Mouse (Mus musculus) embryonic stem cell, embryonic (primary cell): ENCODE measurements around the gene Otud4.

Experiments
- CTCF ChIA-PET, 4 experiments: fragments of 300-600 bp in 2 of 4; fragments of 350-600 bp in 2 of 4; sonication (Branson Sonifier 250); formaldehyde crosslinking; loops; one replicate each; lab custom pipeline; 2022; ENCODE audit warnings: inconsistent platforms in 2 of 4; lab: Charles Lee
- POLR2A ChIA-PET, 4 experiments: fragments of 300-600 bp in 2 of 4; fragments of 350-600 bp in 2 of 4; sonication (Branson Sonifier 250); formaldehyde crosslinking; loops; one replicate each; lab custom pipeline; 2022; ENCODE audit warnings: antibody characterized with exemption in 4 of 4, inconsistent platforms in 1 of 4; lab: Charles Lee

Gene Otud4

DNA sequence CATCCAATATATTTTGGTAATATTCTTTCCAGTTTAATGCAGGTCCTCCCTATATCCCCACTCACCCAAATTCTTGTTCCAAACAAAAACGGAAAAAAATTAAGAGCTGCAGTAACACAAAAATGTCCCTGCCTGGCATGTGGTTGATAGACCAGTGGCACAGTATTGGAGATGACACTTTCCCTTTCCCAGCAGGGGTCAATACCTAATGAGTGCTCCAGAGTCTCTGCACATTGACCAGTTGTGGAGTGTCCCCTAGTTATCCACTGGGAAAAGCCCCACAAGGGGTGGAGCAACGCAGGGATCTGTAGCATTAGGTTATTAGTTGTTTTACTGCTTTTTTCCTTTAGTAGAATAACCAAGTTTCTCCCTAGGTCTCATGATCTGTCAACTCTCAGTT is 41.5 kb downstream of the Otud4 start:
- ChIA-PET POLR2A (interaction anchor here in 3 of 4 experiments (0.6 to 2.3 kb wide), 17 partner anchors 8 to 387 kb away, joined by 3 to 10 read pairs (median 3); partner anchors contain the start of genes Abce1 (in 1 of the 3) and Anapc10 (in 1 of the 3)), CTCF (interaction anchor here in 1 of 4 experiments (0.6 kb wide), 1 partner anchor 19 kb away, joined by 4 read pairs; no protein-coding TSS in a partner anchor)

DNA sequence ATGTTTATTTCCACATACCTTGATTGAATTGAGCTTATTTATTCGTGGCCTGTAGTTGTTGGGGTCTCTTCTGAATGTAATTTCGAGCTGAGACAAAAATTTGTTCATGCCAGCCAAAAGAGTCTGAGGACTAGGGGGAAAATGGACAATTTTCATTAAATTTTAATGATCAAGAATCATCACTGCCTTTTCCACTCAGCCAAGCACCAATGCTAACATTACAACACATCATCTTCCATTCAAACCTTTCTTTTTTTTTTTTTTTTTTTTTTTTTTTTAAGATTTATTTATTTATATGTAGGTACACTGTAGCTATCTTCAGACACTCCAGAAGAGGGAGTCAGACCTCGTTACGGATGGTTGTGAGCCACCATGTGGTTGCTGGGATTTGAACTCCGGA is 46.5 kb downstream of the Otud4 start:
- ChIA-PET CTCF (interaction anchor here in 1 of 4 experiments (0.6 kb wide), 1 partner anchor 1241 kb away, joined by 4 read pairs; no protein-coding TSS in a partner anchor), POLR2A (interaction anchor here in 2 of 4 experiments (0.6 to 2.4 kb wide), 4 partner anchors 9 to 38 kb away, joined by 4 to 11 read pairs (median 6); no protein-coding TSS in a partner anchor)

DNA sequence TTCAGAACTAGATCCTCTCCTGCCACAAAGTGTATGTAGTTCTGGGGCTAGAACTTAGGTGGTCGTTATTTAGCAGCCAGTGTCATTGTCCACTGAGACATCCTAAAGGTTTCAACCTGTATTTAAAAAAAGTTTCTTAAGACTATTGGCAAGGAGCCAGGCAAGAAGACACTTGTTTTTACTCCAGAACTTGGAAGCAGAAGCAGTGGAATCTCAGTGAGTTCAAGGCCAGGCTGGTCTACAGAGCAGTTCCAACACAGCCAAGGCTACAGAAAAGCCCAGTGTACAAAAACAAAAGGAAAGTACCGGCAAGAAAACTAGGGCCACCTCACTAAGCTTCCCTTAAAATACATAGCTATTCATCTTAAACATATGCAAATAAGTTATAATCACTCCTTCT is 53.1 kb downstream of the Otud4 start:
- ChIA-PET POLR2A (interaction anchor here in 1 of 4 experiments (1.2 to 2.4 kb wide), 3 partner anchors 12 to 45 kb away, joined by 3 to 9 read pairs (median 4); no protein-coding TSS in a partner anchor), CTCF (no interaction called here)

DNA sequence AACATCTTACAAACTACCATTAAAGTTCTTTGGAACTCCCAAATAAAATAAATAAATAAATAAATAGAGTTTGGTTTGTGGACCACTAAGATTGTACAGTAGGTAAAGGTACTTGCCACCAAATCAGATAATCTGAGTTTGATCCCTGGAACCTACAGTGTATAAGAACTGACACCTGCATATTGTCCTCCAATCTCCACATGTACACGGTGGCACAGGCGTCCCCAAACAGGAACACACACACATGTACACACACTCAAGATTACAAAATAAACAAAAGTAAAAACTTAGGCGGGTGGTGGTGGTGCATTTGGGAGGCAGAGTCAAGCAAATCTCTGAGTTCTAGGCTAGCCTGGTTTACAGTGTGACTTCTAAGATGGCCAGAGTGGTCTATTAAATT is 67.3 kb downstream of the Otud4 start:
- ChIA-PET POLR2A (interaction anchor here in 1 of 4 experiments (1.0 to 1.2 kb wide), 3 partner anchors 13 to 64 kb away, joined by 3 to 4 read pairs (median 4); no protein-coding TSS in a partner anchor), CTCF (no interaction called here)

DNA sequence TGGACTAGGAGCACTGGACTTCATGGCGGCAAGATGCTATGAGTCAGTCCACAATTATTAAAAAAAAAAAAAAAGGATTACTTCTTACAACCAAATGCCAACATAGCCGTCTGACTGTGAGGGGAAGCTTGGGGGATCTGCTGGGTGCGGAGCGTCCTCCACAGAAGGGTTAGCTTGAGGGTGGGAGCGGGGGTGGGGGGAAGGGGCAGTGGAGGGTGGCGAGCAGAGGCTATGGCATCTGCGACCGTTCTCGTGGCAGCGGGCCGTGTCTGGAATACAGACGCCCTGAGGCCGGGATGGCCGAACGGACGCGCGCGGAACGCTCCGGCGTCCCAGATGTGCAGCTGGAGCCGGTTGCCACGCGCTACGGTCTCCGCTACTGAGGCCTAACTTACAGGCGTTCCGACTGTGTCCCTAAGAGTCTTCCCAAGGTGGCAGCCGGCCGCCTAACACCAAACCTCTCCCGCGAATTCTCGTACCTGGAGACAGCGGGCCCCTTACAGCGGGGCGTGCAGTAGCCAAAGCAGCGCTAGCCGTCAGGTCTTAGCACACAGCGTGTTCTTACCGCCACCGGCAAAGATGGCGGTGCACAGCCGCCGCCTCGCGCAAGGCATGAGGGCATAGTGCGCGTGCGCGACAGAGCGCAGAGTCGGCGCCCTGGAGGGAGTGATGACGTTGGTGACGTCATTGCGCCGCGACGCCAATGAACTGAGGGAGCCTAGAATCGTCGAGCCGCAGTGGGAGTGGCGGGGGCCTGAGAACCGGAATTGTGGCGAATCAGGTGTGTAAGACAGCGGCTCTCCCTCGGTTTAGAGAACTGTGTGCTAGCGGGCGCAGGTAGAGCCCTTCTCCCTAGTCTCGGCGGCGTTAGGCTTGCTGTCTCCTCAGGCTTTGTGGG is 71.9 kb downstream of the Otud4 start, which contains the start of the genes Abce1 and Anapc10:
Abce1 (minus strand) TSS at position 677 of the 898 bp plus-strand sequence.
Anapc10 (plus strand) TSS at position 757 of the 898 bp plus-strand sequence.
- ChIA-PET POLR2A (interaction anchor here in 3 of 4 experiments (0.6 to 2.9 kb wide), 43 partner anchors 8 to 1305 kb away, joined by 3 to 12 read pairs (median 4); partner anchors contain the start of genes Usp38 (in 2 of the 3) and Smarca5 (in 1 of the 3)), CTCF (interaction anchor here in 3 of 4 experiments (0.6 to 0.8 kb wide), 3 partner anchors 23 to 1649 kb away, joined by 3 to 5 read pairs (median 3); no protein-coding TSS in a partner anchor)

DNA sequence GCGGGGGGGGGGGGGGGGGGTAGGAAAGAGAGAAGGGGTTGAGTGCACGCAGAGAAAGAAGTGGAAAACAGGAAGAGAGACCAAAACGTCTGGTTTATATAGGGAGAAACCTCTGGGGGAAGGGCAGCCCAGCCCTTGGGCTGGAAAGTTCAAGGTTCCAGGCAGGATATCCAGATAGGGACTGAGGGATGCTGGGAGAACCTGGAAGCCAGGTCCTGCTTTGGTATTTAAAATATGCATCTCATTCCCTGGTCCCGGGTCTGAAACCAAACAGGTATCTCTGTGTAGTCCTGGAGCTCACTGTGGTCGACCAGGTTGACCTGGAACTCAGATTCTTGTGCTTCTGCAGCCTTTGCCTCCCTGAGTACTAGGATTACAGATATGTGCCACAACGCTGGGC is 73.3 kb downstream of the Otud4 start:
- CTCF ChIA-PET: no interaction called here
- POLR2A ChIA-PET: interaction anchor here in 3 of 4 experiments (0.6 to 1.3 kb wide), 11 partner anchors 19 to 1303 kb away, joined by 3 to 8 read pairs (median 4); no protein-coding TSS in a partner anchor

DNA sequence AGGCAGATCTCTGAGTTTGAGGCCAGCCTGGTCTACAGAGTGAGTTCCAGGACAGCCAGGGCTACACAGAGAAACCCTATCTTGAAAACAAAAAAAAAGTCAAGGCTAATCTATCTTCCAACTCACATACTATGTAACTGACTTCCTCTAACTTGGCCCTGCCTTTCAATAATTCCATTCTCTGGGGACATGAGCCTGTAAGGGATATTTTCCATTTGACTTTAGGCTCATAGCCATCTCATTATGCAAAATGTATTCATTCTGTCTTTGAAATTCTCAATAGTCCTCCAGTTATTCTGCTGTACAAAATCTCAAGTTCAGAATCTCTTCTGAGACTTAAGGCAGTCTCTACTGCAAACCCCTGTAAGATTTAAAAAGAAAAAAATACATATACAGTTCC is 82.1 kb downstream of the Otud4 start:
- CTCF ChIA-PET: no interaction called here

DNA sequence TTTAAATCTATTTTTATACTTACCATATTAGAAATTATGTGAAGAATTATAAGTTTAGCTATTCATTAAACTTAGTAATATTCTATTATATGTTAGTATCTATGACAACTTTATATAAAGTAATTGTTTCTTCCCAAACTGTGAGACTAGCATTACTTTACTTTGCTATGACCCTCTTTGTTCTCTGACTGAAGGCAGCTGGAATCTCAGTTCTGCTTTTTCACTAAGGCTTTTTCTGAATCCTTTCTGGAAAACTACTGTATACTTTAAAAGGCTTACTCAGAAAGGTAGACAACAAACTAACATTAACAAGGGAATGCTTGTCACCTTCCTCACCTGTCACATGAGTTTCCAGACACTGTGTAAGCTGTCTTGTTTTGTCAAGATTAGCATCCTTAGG is 83.9 kb downstream of the Otud4 start:
- CTCF ChIA-PET: interaction anchor here in 1 of 4 experiments (0.7 kb wide), 1 partner anchor 760 kb away, joined by 3 read pairs; no protein-coding TSS in a partner anchor
- POLR2A ChIA-PET: no interaction called here

More for the DNA sequence above, 82.1 kb downstream of the Otud4 start:
- POLR2A ChIA-PET: interaction anchor here in 1 of 4 experiments (0.6 kb wide), 1 partner anchor 683 kb away, joined by 3 read pairs; no protein-coding TSS in a partner anchor

DNA sequence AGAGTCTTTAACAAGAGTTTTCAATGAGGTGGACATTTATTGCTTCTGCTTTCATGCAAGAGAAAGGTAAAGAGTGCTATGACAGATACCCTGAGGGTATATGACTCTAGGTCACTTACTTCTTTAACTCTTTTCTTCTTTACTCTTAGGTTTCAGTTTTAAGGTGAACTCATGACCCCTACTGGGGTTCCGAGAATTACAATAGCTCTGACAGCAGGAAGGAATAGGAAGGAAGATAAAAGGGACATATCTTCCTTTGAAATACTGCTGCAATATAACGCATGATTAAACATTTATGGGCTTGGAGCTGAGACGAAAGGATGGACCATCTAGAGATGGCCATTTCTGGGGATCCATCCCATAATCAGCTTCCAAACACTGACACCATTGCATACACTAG is 85.2 kb downstream of the Otud4 start:
- ChIA-PET CTCF (no interaction called here), POLR2A (interaction anchor here in 1 of 4 experiments (1.1 kb wide), 1 partner anchor 83 kb away, joined by 3 read pairs; no protein-coding TSS in a partner anchor)
